24 mouse cellular contexts compared by ENCODE assay signal in the genomic region with DNA sequence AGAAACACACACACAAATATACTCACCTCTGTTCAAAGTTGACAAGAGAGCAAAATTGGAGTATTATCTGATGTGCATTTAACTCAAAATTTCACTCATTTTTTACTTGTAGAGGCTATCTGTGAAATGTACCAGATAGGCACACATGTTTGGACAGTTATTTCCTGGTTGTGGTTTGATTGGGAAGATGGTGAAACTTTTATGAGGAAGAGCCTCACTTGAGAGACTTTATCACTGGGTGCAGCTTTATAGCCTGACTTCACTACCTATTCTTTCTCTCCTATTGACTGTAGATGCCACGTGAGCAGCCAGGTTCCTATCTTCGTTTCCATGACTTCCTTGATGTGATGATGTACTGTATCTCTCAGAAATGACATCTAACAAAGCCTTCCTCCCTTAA.
DNase-seq lines count a peak whose midpoint lies in the region; ATAC-seq and TF ChIP-seq lines count a peak whose summit lies in the region.
"Had no signal": no experiment of that assay in that cellular context is flagged by ENCODE, and none has a peak within 500 bp of the region (broad histone marks: within the 10 kb centered on the region; RNA-seq: fewer than 3 reads in every experiment).

No protein-coding gene starts in this region.

- H3K4me2 ChIP-seq in forebrain, embryonic 11.5 days (ENCODE audit: low read depth, low read length, severe bottlenecking) = no peak overlapping the region
- H3K4me2 ChIP-seq: embryonic facial prominence, embryonic 13.5 days; embryonic facial prominence, embryonic 15.5 days; forebrain, embryonic 13.5 days; forebrain, embryonic 15.5 days had no signal

- DNase-seq in 416B (ENCODE audit: low read depth) = peak; percentile 70
- DNase-seq in forebrain, embryonic 11.5 days (ENCODE audit: low spot score) = no peak
- DNase-seq in lung, adult 2 months = no peak
- no peak for DNase-seq in lung, adult 18-20 months
- DNase-seq: adrenal gland, adult 8-10 months; adrenal gland, postnatal 14 days; adrenal gland, postnatal 36 days; cerebellum, adult 11-12 months; cerebellum, adult 2 months; cerebellum, adult 9-11 months; cerebellum, postnatal 14 days; cerebellum, postnatal 36 days; embryo, embryonic 11 days; forebrain, postnatal 0 days had no signal

- no peak overlapping the region for H3K9ac ChIP-seq in forebrain, embryonic 11.5 days (ENCODE audit: low read length)
- H3K9ac ChIP-seq: embryonic facial prominence, embryonic 13.5 days; embryonic facial prominence, embryonic 15.5 days; forebrain, embryonic 13.5 days; forebrain, embryonic 15.5 days; forebrain, postnatal 0 days had no signal

- no peaks in the 10 kb centered on the region for H3K36me3 ChIP-seq in forebrain, embryonic 11.5 days (ENCODE audit: control insufficient read depth, insufficient read depth, low read length)
- H3K36me3 ChIP-seq: embryonic facial prominence, embryonic 13.5 days; embryonic facial prominence, embryonic 15.5 days; forebrain, embryonic 10.5 days; forebrain, embryonic 15.5 days had no signal

- no peaks in the 10 kb centered on the region for H3K4me1 ChIP-seq in forebrain, embryonic 11.5 days (replicated peaks; ENCODE audit: control insufficient read depth, insufficient read depth, low read length)
- H3K4me1 ChIP-seq in lung, adult 2 months (ENCODE audit: control insufficient read depth, insufficient read depth, low read length) = no peaks in the 10 kb centered on the region
- H3K4me1 ChIP-seq: embryonic facial prominence, embryonic 13.5 days; embryonic facial prominence, embryonic 15.5 days; forebrain, embryonic 10.5 days; forebrain, embryonic 13.5 days; forebrain, embryonic 15.5 days had no signal

- no peaks in the 10 kb centered on the region for H3K27me3 ChIP-seq in forebrain, embryonic 11.5 days (ENCODE audit: control insufficient read depth, insufficient read depth, low read length)
- H3K27me3 ChIP-seq: embryonic facial prominence, embryonic 13.5 days; embryonic facial prominence, embryonic 15.5 days; forebrain, embryonic 13.5 days; forebrain, embryonic 15.5 days; Patski had no signal

- TF ChIP-seq CTCF in lung, adult 2 months (IDR thresholded peaks at IDR 0.05; ENCODE audit: insufficient read depth, low read length) = no peak

- no peak overlapping the region for H3K27ac ChIP-seq in forebrain, embryonic 11.5 days (ENCODE audit: low read depth, low read length)
- H3K27ac ChIP-seq: embryonic facial prominence, embryonic 13.5 days; embryonic facial prominence, embryonic 15.5 days; forebrain, embryonic 10.5 days; forebrain, embryonic 13.5 days; forebrain, embryonic 15.5 days had no signal

- H3K9me3 ChIP-seq in forebrain, embryonic 11.5 days (ENCODE audit: control insufficient read depth, low read length) = no peaks in the 10 kb centered on the region
- H3K9me3 ChIP-seq: embryonic facial prominence, embryonic 13.5 days; embryonic facial prominence, embryonic 15.5 days; forebrain, embryonic 10.5 days; forebrain, embryonic 13.5 days; forebrain, embryonic 15.5 days had no signal

- no peak for TF ChIP-seq POLR2A in lung, adult 2 months (IDR thresholded peaks at IDR 0.05; ENCODE audit: borderline replicate concordance, extremely low read depth, low read depth, low read length)

- 87% methylated on average over 2 of the region's 2 CpGs for WGBS in forebrain, embryonic 11.5 days
- 63% methylated on average over 2 of the region's 2 CpGs for whole genome bisulfite sequencing in lung, adult 2 months

- H3K4me3 ChIP-seq in forebrain, embryonic 11.5 days (ENCODE audit: low read depth, low read length) = no peak overlapping the region
- no peak overlapping the region for H3K4me3 ChIP-seq in lung, adult 2 months (replicated peaks; ENCODE audit: extremely low read depth, low read depth, low read length)
- H3K4me3 ChIP-seq: embryonic facial prominence, embryonic 13.5 days; embryonic facial prominence, embryonic 15.5 days; erythroblast, embryonic 14.5 days; forebrain, embryonic 10.5 days; forebrain, embryonic 13.5 days; forebrain, embryonic 15.5 days had no signal

- ATAC-seq in common myeloid progenitor, adult 5-6 weeks (replicated peaks; ENCODE audit: low read depth, poor library complexity, severe bottlenecking) = peak; percentile 65
- ATAC-seq in megakaryocyte, adult 5-6 weeks (ENCODE audit: poor library complexity, severe bottlenecking) = peak; percentile 54
- ATAC-seq in forebrain, embryonic 11.5 days (replicated peaks; ENCODE audit: low FRiP score) = no peak
- ATAC-seq: activated CD4-positive, CD25-positive, alpha-beta regulatory T cell, adult 4 months; forebrain, embryonic 13.5 days; forebrain, embryonic 15.5 days; forebrain, postnatal 0 days; Patski had no signal
